Mouse (Mus musculus): ENCODE measurements at regions not wholly inside any gene's neighbourhood (a gene's known extent, or its start where the extent isn't known, plus 50 kb on each side); places are given as distances from the start of the nearest gene placed in this dataset.

DNA sequence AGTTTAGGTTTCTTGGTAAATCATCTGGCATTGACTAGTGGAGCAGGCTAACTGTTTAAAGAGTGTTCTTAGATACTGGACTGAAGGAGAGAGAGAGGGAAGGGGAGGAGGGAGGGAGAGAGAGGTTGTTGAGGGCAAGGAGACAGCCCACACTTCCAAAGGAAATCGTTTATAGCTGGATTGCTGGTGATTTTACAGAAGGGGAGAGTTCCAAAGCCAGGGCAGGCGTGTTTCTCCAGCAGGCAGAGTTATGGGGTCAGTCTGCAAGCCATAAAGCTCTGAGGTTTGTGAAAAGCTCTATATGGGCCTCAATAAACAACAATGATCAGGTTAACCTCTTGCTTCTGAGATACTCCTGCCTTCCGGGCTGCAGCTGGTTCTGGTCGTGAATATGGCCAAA, 163.9 kb downstream of the Nuf2 start:
- H3K36me3 ChIP-seq (ENCODE audit: control insufficient read depth, insufficient read depth, low read length) = no peaks in the 10 kb centered on the region
- WGBS = 16% methylated on average over 4 of the region's 4 CpGs
- H3K27ac ChIP-seq (replicated peaks; ENCODE audit: low read depth, low read length) = no peak overlapping the region
- no peak overlapping the region for H3K4me3 ChIP-seq (replicated peaks; ENCODE audit: low read length)
- no peak overlapping the region for H3K9ac ChIP-seq (ENCODE audit: low read depth, low read length, severe bottlenecking)
- no peak for DNase-seq (ENCODE audit: low spot score)
- no peak overlapping the region for H3K4me2 ChIP-seq (replicated peaks; ENCODE audit: low read depth, low read length, severe bottlenecking)
- H3K27me3 ChIP-seq (ENCODE audit: control insufficient read depth, insufficient read depth, low read length) = no peaks in the 10 kb centered on the region
- H3K4me1 ChIP-seq (ENCODE audit: control insufficient read depth, insufficient read depth, low read length) = no peaks in the 10 kb centered on the region; the same call in 1 of the 2 replicates
- H3K9me3 ChIP-seq (ENCODE audit: control insufficient read depth, low read length) = no peaks in the 10 kb centered on the region
- no peak for ATAC-seq (ENCODE audit: low FRiP score, low read depth)
- no peak for TF ChIP-seq POLR2A (IDR thresholded peaks at IDR 0.05; ENCODE audit: borderline replicate concordance, extremely low read depth, insufficient read depth, insufficient read length)

DNA sequence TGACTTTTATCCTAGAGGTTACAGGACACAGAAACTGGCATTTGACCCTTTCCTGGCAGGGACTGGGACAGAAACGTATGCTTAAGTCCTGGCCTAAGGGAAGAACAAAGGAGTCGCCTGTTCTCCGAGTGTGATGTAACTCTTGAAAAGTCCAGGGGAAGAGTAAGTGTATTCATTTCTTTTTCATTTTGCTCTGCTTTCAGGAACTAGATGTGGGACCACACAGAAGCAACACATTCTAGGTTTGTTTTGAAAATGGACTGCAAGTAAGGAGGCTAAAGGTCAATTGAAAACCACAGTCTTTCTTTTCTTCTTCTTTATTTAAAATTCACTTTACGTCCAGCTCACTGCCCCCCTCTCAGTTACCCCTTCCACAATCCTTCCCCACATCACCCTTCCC, 168.7 kb downstream of the Nuf2 start:
- ATAC-seq (ENCODE audit: low FRiP score, low read depth) = no peak
- 66% methylated on average over 4 of the region's 4 CpGs for WGBS

DNA sequence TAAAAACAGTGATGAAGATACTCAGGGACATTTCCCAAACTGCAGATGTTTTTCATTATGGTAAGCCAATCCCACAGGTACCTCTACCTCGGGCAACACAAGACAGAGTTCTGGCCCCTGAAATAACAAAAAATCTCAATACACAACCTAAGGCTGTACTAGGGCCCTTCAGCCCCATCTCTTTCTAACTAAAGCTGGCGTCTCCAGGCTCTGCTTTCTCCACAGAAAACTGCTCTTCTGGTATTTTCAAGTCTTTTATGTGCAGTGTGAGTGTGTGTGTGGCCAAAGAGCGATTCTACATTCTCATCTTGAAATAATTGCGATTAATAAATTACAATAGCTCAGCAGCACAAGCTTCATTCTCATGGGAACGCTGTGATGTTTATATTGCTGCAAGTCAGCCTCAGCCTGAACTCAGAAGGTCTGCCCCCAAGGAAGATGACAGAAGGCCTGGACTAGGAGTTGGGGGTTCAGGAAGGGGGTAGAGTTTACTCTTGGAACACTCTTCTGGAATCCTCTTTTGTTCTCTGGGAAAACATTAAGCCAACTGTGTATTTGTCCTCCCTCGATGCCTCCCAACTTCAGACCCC, 173.5 kb downstream of the Nuf2 start:
- H3K9ac ChIP-seq (ENCODE audit: low read depth, low read length, severe bottlenecking) = no peak overlapping the region
- no peak for TF ChIP-seq POLR2A (IDR thresholded peaks at IDR 0.05; ENCODE audit: borderline replicate concordance, extremely low read depth, insufficient read depth, insufficient read length)
- H3K27ac ChIP-seq (replicated peaks; ENCODE audit: low read depth, low read length) = no peak overlapping the region
- no peaks in the 10 kb centered on the region for H3K9me3 ChIP-seq (ENCODE audit: control insufficient read depth, low read length)
- no peak overlapping the region for H3K4me3 ChIP-seq (replicated peaks; ENCODE audit: low read length)
- no peak overlapping the region for H3K4me2 ChIP-seq (replicated peaks; ENCODE audit: low read depth, low read length, severe bottlenecking)
- peaks cover 2% of the 10 kb centered on the region; the same call in 1 of the 2 replicates for H3K4me1 ChIP-seq (ENCODE audit: control insufficient read depth, insufficient read depth, low read length)
- no peak for ATAC-seq (ENCODE audit: low FRiP score, low read depth)
- no peaks in the 10 kb centered on the region for H3K36me3 ChIP-seq (ENCODE audit: control insufficient read depth, insufficient read depth, low read length)
- 62% methylated on average over 6 of the region's 6 CpGs for WGBS
- DNase-seq (ENCODE audit: low spot score) = peak; percentile 19
- H3K27me3 ChIP-seq (ENCODE audit: control insufficient read depth, insufficient read depth, low read length) = no peaks in the 10 kb centered on the region

More for the DNA sequence above, 168.7 kb downstream of the Nuf2 start:
- TF ChIP-seq POLR2A (IDR thresholded peaks at IDR 0.05; ENCODE audit: borderline replicate concordance, extremely low read depth, insufficient read depth, insufficient read length) = no peak
- DNase-seq (ENCODE audit: low spot score) = no peak
- Histone ChIP-seq H3K4me3 (replicated peaks; ENCODE audit: low read length) (no peak overlapping the region), H3K9ac (ENCODE audit: low read depth, low read length, severe bottlenecking) (no peak overlapping the region), H3K9me3 (ENCODE audit: control insufficient read depth, low read length) (no peaks in the 10 kb centered on the region), H3K27ac (replicated peaks; ENCODE audit: low read depth, low read length) (no peak overlapping the region), H3K36me3 (ENCODE audit: control insufficient read depth, insufficient read depth, low read length) (no peaks in the 10 kb centered on the region), H3K4me1 (ENCODE audit: control insufficient read depth, insufficient read depth, low read length) (no peaks in the 10 kb centered on the region; the same call in 1 of the 2 replicates), H3K27me3 (ENCODE audit: control insufficient read depth, insufficient read depth, low read length) (no peaks in the 10 kb centered on the region), H3K4me2 (replicated peaks; ENCODE audit: low read depth, low read length, severe bottlenecking) (no peak overlapping the region)

DNA sequence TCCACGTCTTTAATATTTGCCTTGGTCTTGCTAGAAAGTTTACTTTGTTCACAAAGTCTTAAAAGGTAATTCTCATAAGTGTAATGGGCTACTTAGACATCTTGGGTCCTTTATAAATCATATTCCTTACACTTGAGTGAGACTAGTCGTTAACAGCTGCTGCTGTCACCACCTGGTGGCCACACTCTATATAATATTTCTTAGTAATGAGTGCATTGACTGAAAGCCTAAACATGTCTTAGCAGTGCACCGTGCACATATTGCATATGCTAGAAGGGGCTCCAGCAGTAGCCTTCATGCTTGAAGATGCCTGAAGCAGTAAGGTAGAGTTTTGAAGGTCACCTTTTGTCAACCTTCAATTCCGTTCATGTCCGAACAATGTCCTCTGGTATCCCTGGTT, 177.2 kb downstream of the Nuf2 start:
- Histone ChIP-seq H3K27ac (replicated peaks; ENCODE audit: low read depth, low read length) (no peak overlapping the region), H3K36me3 (ENCODE audit: control insufficient read depth, insufficient read depth, low read length) (no peaks in the 10 kb centered on the region), H3K4me3 (replicated peaks; ENCODE audit: low read length) (no peak overlapping the region), H3K9me3 (ENCODE audit: control insufficient read depth, low read length) (no peaks in the 10 kb centered on the region), H3K9ac (ENCODE audit: low read depth, low read length, severe bottlenecking) (no peak overlapping the region), H3K4me2 (replicated peaks; ENCODE audit: low read depth, low read length, severe bottlenecking) (no peak overlapping the region), H3K27me3 (ENCODE audit: control insufficient read depth, insufficient read depth, low read length) (no peaks in the 10 kb centered on the region), H3K4me1 (ENCODE audit: control insufficient read depth, insufficient read depth, low read length) (peaks cover 2% of the 10 kb centered on the region; the same call in 1 of the 2 replicates)
- no peak for TF ChIP-seq POLR2A (IDR thresholded peaks at IDR 0.05; ENCODE audit: borderline replicate concordance, extremely low read depth, insufficient read depth, insufficient read length)
- ATAC-seq (ENCODE audit: low FRiP score, low read depth) = no peak
- WGBS = 57% methylated on average over 5 of the region's 5 CpGs
- peak; percentile 76 for DNase-seq (ENCODE audit: low spot score)

DNA sequence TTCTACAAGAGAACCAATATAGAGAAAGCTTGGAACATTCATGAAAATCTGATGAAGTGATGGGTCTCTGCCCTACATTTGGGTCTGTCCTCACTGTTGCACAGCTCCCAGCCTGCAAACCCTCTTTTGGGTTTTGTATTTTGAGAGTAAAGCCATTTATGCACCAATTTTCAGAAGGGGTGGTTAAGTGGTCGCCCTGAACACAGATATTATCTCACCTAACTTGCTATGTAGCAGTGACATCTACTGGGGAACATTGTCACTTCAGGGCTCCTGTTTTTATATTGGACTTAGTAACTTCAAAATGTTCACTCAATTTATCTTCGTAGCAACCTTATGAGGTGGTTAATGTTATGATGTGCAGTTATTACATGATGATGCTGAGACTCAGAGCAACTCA, 183.6 kb downstream of the Nuf2 start:
- no peak for TF ChIP-seq POLR2A (IDR thresholded peaks at IDR 0.05; ENCODE audit: borderline replicate concordance, extremely low read depth, insufficient read depth, insufficient read length)
- ATAC-seq (ENCODE audit: low FRiP score, low read depth) (no peak), DNase-seq (ENCODE audit: low spot score) (peak; percentile 66)
- H3K4me3 ChIP-seq (replicated peaks; ENCODE audit: low read length) = no peak overlapping the region
- H3K27me3 ChIP-seq (ENCODE audit: control insufficient read depth, insufficient read depth, low read length) = no peaks in the 10 kb centered on the region
- H3K36me3 ChIP-seq (ENCODE audit: control insufficient read depth, insufficient read depth, low read length) = no peaks in the 10 kb centered on the region
- H3K4me1 ChIP-seq (ENCODE audit: control insufficient read depth, insufficient read depth, low read length) = 0 out of 2 replicates have a peak, but pooled peaks cover 4% of the 10 kb centered on the region
- no peak overlapping the region for H3K27ac ChIP-seq (replicated peaks; ENCODE audit: low read depth, low read length)
- whole genome bisulfite sequencing = 35% methylated on average over 2 of the region's 2 CpGs
- no peak overlapping the region for H3K4me2 ChIP-seq (replicated peaks; ENCODE audit: low read depth, low read length, severe bottlenecking)
- no peaks in the 10 kb centered on the region for H3K9me3 ChIP-seq (ENCODE audit: control insufficient read depth, low read length)
- H3K9ac ChIP-seq (ENCODE audit: low read depth, low read length, severe bottlenecking) = no peak overlapping the region
